Mouse (Mus musculus): ENCODE measurements around the gene Gm45234. TPM values are rescaled to one million over a fixed set of nuclear protein-coding genes. Genes with fewer than 3 reads are reported as not detected.

The Gm45234 gene
- total and polyA plus RNA-seq, 2 experiments from 2014 or later: not detected

DNA sequence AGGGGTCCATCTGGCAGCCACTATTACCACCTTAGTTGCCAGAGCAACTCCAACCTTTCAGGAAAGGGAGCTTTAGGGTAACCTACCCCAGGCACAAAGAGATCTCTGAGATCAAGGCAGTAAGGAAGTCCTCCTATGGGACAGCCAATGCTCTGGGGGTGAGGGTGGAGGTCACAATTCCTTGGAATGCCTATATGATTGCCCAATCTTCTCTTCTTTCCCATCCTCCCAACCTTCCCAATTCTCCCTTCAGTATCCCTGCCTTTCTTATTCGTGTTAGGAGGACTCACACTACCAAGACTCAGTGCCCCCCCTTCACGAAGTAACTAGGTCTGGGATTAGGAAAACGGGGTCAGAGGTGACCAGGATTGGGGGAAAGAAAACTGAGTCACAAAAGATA is 515 bp downstream of the Gm45234 start:
- Histone ChIP-seq H3K27ac (ENCODE audit: low read depth, low read length) (peak overlapping the region; percentile 97), H3K9ac (replicated peaks; ENCODE audit: low read length, poor library complexity, severe bottlenecking) (peak overlapping the region; percentile 98), H3K9me3 (ENCODE audit: low read length) (no peaks in the 10 kb centered on the region), H3K36me3 (ENCODE audit: insufficient read depth, low read length) (peaks cover 2% of the 10 kb centered on the region; the same call in 1 of the 2 replicates), H3K4me1 (ENCODE audit: insufficient read depth, low read length) (peaks cover 29% of the 10 kb centered on the region), H3K4me2 (ENCODE audit: low read depth, low read length, poor library complexity, severe bottlenecking) (peak overlapping the region; percentile 92), H3K4me3 (ENCODE audit: low read depth, low read length) (peak overlapping the region; percentile 87), H3K27me3 (ENCODE audit: insufficient read depth, low read length) (no peaks in the 10 kb centered on the region)
- ATAC-seq (ENCODE audit: low FRiP score) (no peak), DNase-seq (ENCODE audit: low spot score) (no peak)
- no peak for TF ChIP-seq CTCF (IDR thresholded peaks at IDR 0.05)
- WGBS: 5% methylated on average over 3 of the region's 3 CpGs

DNA sequence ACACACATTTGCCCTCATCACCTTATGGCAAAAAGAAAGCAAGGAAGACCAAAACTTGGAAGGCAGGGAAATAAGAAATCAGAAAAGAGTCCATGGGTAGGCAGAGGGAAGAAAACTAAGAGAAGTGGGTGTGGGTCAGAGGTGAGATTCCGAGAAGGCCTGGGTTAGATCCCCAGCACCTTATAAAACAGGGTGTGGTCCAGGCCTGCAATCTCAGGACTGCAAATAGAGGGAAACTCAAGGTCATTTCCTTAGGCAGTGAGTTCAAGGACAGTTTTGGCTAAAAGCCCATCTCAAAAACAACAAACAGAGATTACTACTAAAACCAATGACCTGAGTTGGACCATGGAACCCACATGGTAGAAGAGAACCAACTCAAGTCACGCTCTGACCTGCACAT is 2.0 kb downstream of the Gm45234 start:
- no peak overlapping the region for H3K27ac ChIP-seq (ENCODE audit: low read depth, low read length)
- H3K4me3 ChIP-seq (ENCODE audit: low read depth, low read length): no peak overlapping the region
- H3K4me1 ChIP-seq (ENCODE audit: insufficient read depth, low read length): peaks cover 28% of the 10 kb centered on the region
- H3K36me3 ChIP-seq (ENCODE audit: insufficient read depth, low read length): peaks cover 10% of the 10 kb centered on the region
- TF ChIP-seq CTCF (IDR thresholded peaks at IDR 0.05): no peak
- DNase-seq (ENCODE audit: low spot score) (no peak), ATAC-seq (ENCODE audit: low FRiP score) (no peak)
- H3K27me3 ChIP-seq (ENCODE audit: insufficient read depth, low read length): no peaks in the 10 kb centered on the region
- WGBS: 95% methylated on average over 2 of the region's 2 CpGs
- H3K4me2 ChIP-seq (ENCODE audit: low read depth, low read length, poor library complexity, severe bottlenecking): peak overlapping the region; percentile 92
- no peak overlapping the region for H3K9ac ChIP-seq (replicated peaks; ENCODE audit: low read length, poor library complexity, severe bottlenecking)
- H3K9me3 ChIP-seq (ENCODE audit: low read length): no peaks in the 10 kb centered on the region

DNA sequence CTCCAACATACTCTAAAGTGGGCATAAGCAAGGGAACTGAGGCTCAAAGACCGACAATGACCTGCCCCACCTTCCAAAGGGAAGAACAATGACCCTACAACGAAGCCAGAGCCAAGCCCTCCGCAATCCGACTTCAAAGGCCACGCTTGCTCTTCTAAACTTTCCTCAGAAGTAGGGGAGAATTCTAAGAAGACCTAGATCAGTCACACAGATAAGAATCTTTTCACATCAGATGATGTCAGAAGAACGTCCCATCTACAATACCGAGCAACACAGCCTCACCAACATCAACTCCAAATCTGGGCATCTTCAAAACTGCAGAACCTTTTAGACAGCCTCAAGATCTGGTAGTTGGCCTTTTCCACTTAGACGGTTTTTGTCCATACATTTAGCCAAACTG is 5.4 kb downstream of the Gm45234 start:
- TF ChIP-seq CTCF (IDR thresholded peaks at IDR 0.05): no peak
- peaks cover 15% of the 10 kb centered on the region for H3K4me1 ChIP-seq (ENCODE audit: insufficient read depth, low read length)
- H3K27me3 ChIP-seq (ENCODE audit: insufficient read depth, low read length): no peaks in the 10 kb centered on the region
- H3K27ac ChIP-seq (ENCODE audit: low read depth, low read length): no peak overlapping the region
- H3K36me3 ChIP-seq (ENCODE audit: insufficient read depth, low read length): peaks cover 24% of the 10 kb centered on the region
- H3K4me3 ChIP-seq (ENCODE audit: low read depth, low read length): no peak overlapping the region
- no peak overlapping the region for H3K4me2 ChIP-seq (ENCODE audit: low read depth, low read length, poor library complexity, severe bottlenecking)
- H3K9me3 ChIP-seq (ENCODE audit: low read length): no peaks in the 10 kb centered on the region
- DNase-seq (ENCODE audit: low spot score) (no peak), ATAC-seq (ENCODE audit: low FRiP score) (no peak)
- no peak overlapping the region for H3K9ac ChIP-seq (replicated peaks; ENCODE audit: low read length, poor library complexity, severe bottlenecking)
- WGBS: 79% methylated on average over 8 of the region's 8 CpGs

DNA sequence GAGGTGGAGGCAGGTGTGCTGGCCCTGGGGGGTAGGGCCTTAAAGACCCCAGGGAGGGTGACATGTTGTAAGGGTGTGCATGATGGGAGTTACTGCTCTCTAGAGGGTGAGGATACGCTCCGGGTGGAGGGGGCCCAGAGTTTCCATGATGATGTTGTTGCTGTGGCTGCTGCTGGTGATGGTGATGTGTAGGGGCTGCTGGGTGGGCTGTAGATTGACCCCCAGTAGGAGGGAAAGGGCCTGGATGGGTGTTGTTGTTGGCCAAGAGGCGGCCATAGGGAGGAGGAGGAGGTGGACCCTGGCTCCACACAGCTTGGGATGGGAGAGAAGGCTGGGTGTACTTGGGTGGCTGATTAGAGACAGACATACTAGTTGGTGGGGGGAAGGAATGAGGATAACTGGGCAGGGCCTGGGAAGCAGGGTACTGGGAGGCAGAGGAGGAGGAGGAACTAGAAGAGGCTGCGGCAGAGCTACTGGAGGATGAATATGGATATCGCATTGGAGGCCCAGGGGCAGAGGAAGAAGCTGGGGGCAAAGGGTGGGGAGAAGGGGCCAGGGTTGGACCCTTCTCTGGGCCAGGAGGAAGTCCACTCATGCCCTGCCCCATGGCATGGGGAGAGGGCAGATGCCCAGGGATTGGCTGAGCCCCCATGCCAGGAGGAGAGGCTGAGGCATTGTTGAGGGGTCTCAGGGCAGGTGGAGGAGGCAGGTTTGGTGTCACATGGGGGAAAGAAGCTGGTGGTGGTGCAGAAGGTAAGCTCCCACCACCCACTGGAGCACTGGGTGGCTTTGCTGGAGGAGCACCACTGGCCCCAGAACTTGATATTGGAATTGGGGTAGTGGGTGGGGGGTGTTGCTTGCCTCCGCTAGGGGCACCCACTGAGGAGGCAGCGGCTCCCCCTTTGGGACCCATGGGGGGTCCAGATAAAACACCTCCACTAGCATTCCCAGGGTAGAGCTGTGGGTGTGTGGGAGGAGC is 8.9 kb downstream of the Gm45234 start:
- Histone ChIP-seq H3K4me2 (ENCODE audit: low read depth, low read length, poor library complexity, severe bottlenecking) (peak overlapping the region; percentile 97; the same call in 1 of the 2 replicates), H3K27ac (ENCODE audit: low read depth, low read length) (0 out of 2 replicates have a peak overlapping the region, but pooled peaks have one; percentile 87)

DNA sequence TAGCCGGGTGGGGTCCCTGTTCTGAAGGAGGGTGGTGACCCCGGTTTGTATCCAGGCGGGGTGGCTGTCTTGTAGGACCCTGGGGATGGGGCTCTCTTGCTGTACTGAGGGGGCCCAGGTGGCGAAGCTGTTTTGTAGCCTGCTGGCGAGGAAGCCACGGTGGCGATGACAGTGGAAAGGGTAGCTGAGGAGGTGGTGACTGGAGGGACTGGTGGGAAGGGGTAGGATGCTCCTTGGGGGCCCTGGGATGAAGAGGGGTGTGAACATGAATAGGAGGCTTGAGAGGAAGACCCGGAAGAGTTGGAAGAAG is 9.6 kb downstream of the Gm45234 start:
- H3K27me3 ChIP-seq (ENCODE audit: insufficient read depth, low read length): no peaks in the 10 kb centered on the region
- H3K4me1 ChIP-seq (ENCODE audit: insufficient read depth, low read length): no peaks in the 10 kb centered on the region
- H3K4me2 ChIP-seq (ENCODE audit: low read depth, low read length, poor library complexity, severe bottlenecking): peak overlapping the region; percentile 97
- H3K27ac ChIP-seq (ENCODE audit: low read depth, low read length): peak overlapping the region; percentile 87
- 0 out of 2 replicates have a peak, but pooled peaks have one; percentile 1 for ATAC-seq (ENCODE audit: low FRiP score)
- H3K9me3 ChIP-seq (ENCODE audit: low read length): no peaks in the 10 kb centered on the region
- TF ChIP-seq CTCF (IDR thresholded peaks at IDR 0.05): no peak
- peaks cover 47% of the 10 kb centered on the region for H3K36me3 ChIP-seq (ENCODE audit: insufficient read depth, low read length)
- H3K4me3 ChIP-seq (ENCODE audit: low read depth, low read length): peak overlapping the region; percentile 44
- peak overlapping the region; percentile 84 for H3K9ac ChIP-seq (replicated peaks; ENCODE audit: low read length, poor library complexity, severe bottlenecking)
- DNase-seq (ENCODE audit: low spot score): no peak
- 12% methylated on average over 8 of the region's 8 CpGs for WGBS

More for the DNA sequence above, 8.9 kb downstream of the Gm45234 start:
- TF ChIP-seq CTCF (IDR thresholded peaks at IDR 0.05): no peak
- Histone ChIP-seq H3K36me3 (ENCODE audit: insufficient read depth, low read length) (peaks cover 47% of the 10 kb centered on the region), H3K9ac (replicated peaks; ENCODE audit: low read length, poor library complexity, severe bottlenecking) (no peak overlapping the region), H3K9me3 (ENCODE audit: low read length) (no peaks in the 10 kb centered on the region), H3K27me3 (ENCODE audit: insufficient read depth, low read length) (no peaks in the 10 kb centered on the region), H3K4me1 (ENCODE audit: insufficient read depth, low read length) (no peaks in the 10 kb centered on the region), H3K4me3 (ENCODE audit: low read depth, low read length) (no peak overlapping the region)
- DNase-seq (ENCODE audit: low spot score) (no peak), ATAC-seq (ENCODE audit: low FRiP score) (no peak)
- WGBS: 87% methylated on average over 7 of the region's 7 CpGs
